In the genomic region with DNA sequence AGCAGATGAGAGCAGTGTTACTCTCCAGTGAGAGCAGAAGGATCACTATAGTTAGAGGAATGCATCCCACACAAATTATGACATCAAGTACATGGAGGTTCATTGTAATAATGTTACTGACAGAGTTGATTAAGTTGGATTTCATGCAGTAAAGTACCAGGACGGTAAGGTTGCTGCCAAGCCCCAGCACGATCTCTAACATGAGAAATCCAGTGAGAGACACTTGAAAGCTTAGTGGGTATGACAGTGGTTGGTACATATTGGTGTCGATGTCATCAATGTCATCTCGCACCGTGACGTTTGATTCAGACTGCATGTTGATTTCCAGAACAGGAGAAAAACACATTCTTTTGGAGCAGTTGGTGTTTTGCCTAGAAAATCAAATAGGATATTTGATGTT, we compare ENCODE assay signal across 17 mouse cellular contexts. TPM values are rescaled to one million over a fixed set of nuclear protein-coding genes. Genes with fewer than 3 reads are reported as not detected.
A peak's percentile ranks its signal among the peaks of the same experiment; 100 is the strongest.
DNase-seq lines count a peak whose midpoint lies in the region; ATAC-seq and TF ChIP-seq lines count a peak whose summit lies in the region.
"Had no signal": no experiment of that assay in that cellular context is flagged by ENCODE, and none has a peak within 500 bp of the region (broad histone marks: within the 10 kb centered on the region; RNA-seq: fewer than 3 reads in every experiment).

No protein-coding gene starts in this region.

- H3K4me1 ChIP-seq in heart, embryonic 11.5 days (ENCODE audit: control insufficient read depth, insufficient read depth, low read length): no peaks in the 10 kb centered on the region
- peaks cover 1% of the 10 kb centered on the region; the same call in 1 of the 2 replicates for H3K4me1 ChIP-seq in heart, embryonic 10.5 days
- peaks cover 2% of the 10 kb centered on the region; the same call in 1 of the 2 replicates for H3K4me1 ChIP-seq in cortical plate, adult 2 months (ENCODE audit: control insufficient read depth, insufficient read depth, low read length)
- peaks cover 12% of the 10 kb centered on the region; the same call in 1 of the 2 replicates for H3K4me1 ChIP-seq in midbrain, embryonic 14.5 days (ENCODE audit: control insufficient read depth, insufficient read depth, low read length)
- H3K4me1 ChIP-seq in kidney, embryonic 15.5 days: 0 out of 2 replicates have a peak, but pooled peaks cover 4% of the 10 kb centered on the region
- H3K4me1 ChIP-seq: liver, embryonic 15.5 days; neural tube, embryonic 12.5 days had no signal

- H3K4me2 ChIP-seq in heart, embryonic 11.5 days: peak overlapping the region; percentile 3; the same call in 1 of the 2 replicates
- peak overlapping the region; percentile 64 for H3K4me2 ChIP-seq in midbrain, embryonic 14.5 days (ENCODE audit: low read length)
- H3K4me2 ChIP-seq in kidney, embryonic 15.5 days: no peak overlapping the region
- H3K4me2 ChIP-seq: limb, embryonic 13.5 days; liver, embryonic 15.5 days had no signal

- H3K36me3 ChIP-seq in heart, embryonic 11.5 days (ENCODE audit: control insufficient read depth, insufficient read depth, low read length): 0 out of 2 replicates have a peak, but pooled peaks cover 2% of the 10 kb centered on the region
- H3K36me3 ChIP-seq in heart, embryonic 10.5 days: no peaks in the 10 kb centered on the region
- no peaks in the 10 kb centered on the region for H3K36me3 ChIP-seq in midbrain, embryonic 14.5 days (ENCODE audit: control insufficient read depth, insufficient read depth, low read length)
- no peaks in the 10 kb centered on the region for H3K36me3 ChIP-seq in kidney, embryonic 15.5 days
- H3K36me3 ChIP-seq: forebrain, embryonic 10.5 days; limb, embryonic 13.5 days; liver, embryonic 15.5 days; neural tube, embryonic 12.5 days had no signal

- WGBS in heart, embryonic 11.5 days (ENCODE audit: insufficient replicate concordance): 73% methylated on average over 6 of the region's 6 CpGs
- WGBS in heart, embryonic 10.5 days: 81% methylated on average over 6 of the region's 6 CpGs
- 52% methylated on average over 6 of the region's 6 CpGs for WGBS in midbrain, embryonic 14.5 days
- WGBS in kidney, embryonic 15.5 days: 92% methylated on average over 6 of the region's 6 CpGs

- no peak overlapping the region for H3K4me3 ChIP-seq in heart, embryonic 11.5 days (ENCODE audit: low read depth, low read length)
- H3K4me3 ChIP-seq in heart, embryonic 10.5 days: no peak overlapping the region
- H3K4me3 ChIP-seq in cortical plate, adult 2 months (ENCODE audit: insufficient read depth, low read length): peak overlapping the region; percentile 39
- peak overlapping the region; percentile 19 for H3K4me3 ChIP-seq in midbrain, embryonic 14.5 days (replicated peaks; ENCODE audit: low read depth, low read length)
- no peak overlapping the region for H3K4me3 ChIP-seq in kidney, embryonic 15.5 days (replicated peaks)
- H3K4me3 ChIP-seq: forebrain, embryonic 10.5 days; limb, embryonic 13.5 days; liver, embryonic 15.5 days; neural tube, embryonic 12.5 days had no signal

- no peak for DNase-seq in heart, embryonic 10.5 days (ENCODE audit: low spot score)
- DNase-seq in layer of hippocampus, adult 18-20 months (ENCODE audit: low spot score in 2 of 2): peak; percentile 42 to 67
- no peak for DNase-seq in layer of hippocampus, postnatal 25 days (ENCODE audit: extremely low spot score in 1 of 2, low spot score in 1 of 2)
- peak; percentile 17 for DNase-seq in midbrain, embryonic 14.5 days
- DNase-seq: cerebellum, adult 11 months; kidney, adult 18-20 months; kidney, postnatal 36 days; lung, postnatal 14 days; thymus, adult 18-20 months had no signal

- no peaks in the 10 kb centered on the region for H3K9me3 ChIP-seq in heart, embryonic 11.5 days (replicated peaks; ENCODE audit: control insufficient read depth, low read length)
- no peaks in the 10 kb centered on the region for H3K9me3 ChIP-seq in heart, embryonic 10.5 days
- H3K9me3 ChIP-seq in midbrain, embryonic 14.5 days (ENCODE audit: control insufficient read depth, low read length): no peaks in the 10 kb centered on the region
- H3K9me3 ChIP-seq in kidney, embryonic 15.5 days (replicated peaks): no peaks in the 10 kb centered on the region
- H3K9me3 ChIP-seq: forebrain, embryonic 10.5 days; limb, embryonic 13.5 days; liver, embryonic 15.5 days; neural tube, embryonic 12.5 days had no signal

- H3K9ac ChIP-seq in heart, embryonic 11.5 days (ENCODE audit: low read depth, low read length): no peak overlapping the region
- H3K9ac ChIP-seq in midbrain, embryonic 14.5 days (replicated peaks; ENCODE audit: low read length): 0 out of 2 replicates have a peak overlapping the region, but pooled peaks have one; percentile 9
- no peak overlapping the region for H3K9ac ChIP-seq in kidney, embryonic 15.5 days
- H3K9ac ChIP-seq: limb, embryonic 13.5 days; liver, embryonic 15.5 days; neural tube, embryonic 12.5 days had no signal

- TF ChIP-seq POLR2A in cortical plate, adult 2 months (IDR thresholded peaks at IDR 0.05; ENCODE audit: extremely low read depth, insufficient read depth, low read length): no peak

- H3K27me3 ChIP-seq in heart, embryonic 11.5 days (ENCODE audit: control insufficient read depth, insufficient read depth, low read length): no peaks in the 10 kb centered on the region
- H3K27me3 ChIP-seq in heart, embryonic 10.5 days (ENCODE audit: insufficient read depth, poor library complexity, severe bottlenecking): no peaks in the 10 kb centered on the region
- H3K27me3 ChIP-seq in midbrain, embryonic 14.5 days (ENCODE audit: control insufficient read depth, insufficient read depth, low read length): no peaks in the 10 kb centered on the region
- H3K27me3 ChIP-seq in kidney, embryonic 15.5 days: no peaks in the 10 kb centered on the region
- H3K27me3 ChIP-seq: limb, embryonic 13.5 days; liver, embryonic 15.5 days; neural tube, embryonic 12.5 days had no signal

- H3K27ac ChIP-seq in heart, embryonic 11.5 days (ENCODE audit: low read depth, low read length): peak overlapping the region; percentile 24; the same call in 1 of the 2 replicates
- H3K27ac ChIP-seq in heart, embryonic 10.5 days: no peak overlapping the region
- H3K27ac ChIP-seq in cortical plate, adult 2 months (ENCODE audit: insufficient read depth, low read length): no peak overlapping the region; the same call in 1 of the 2 replicates
- no peak overlapping the region for H3K27ac ChIP-seq in midbrain, embryonic 14.5 days (replicated peaks; ENCODE audit: low read depth, low read length)
- H3K27ac ChIP-seq in kidney, embryonic 15.5 days: no peak overlapping the region
- H3K27ac ChIP-seq: forebrain, embryonic 10.5 days; limb, embryonic 13.5 days; liver, embryonic 15.5 days; neural tube, embryonic 12.5 days had no signal

- no peak for ATAC-seq in heart, embryonic 11.5 days (replicated peaks; ENCODE audit: insufficient number of reproducible peaks, low FRiP score, low TSS enrichment)
- ATAC-seq in midbrain, embryonic 14.5 days (ENCODE audit: low FRiP score, low TSS enrichment): no peak
- no peak for ATAC-seq in kidney, embryonic 15.5 days (replicated peaks; ENCODE audit: low FRiP score)

- TF ChIP-seq CTCF in cortical plate, adult 2 months (IDR thresholded peaks at IDR 0.05; ENCODE audit: extremely low read depth, insufficient read depth, low read length): no peak

RNA-seq across cellular contexts. Expression of a gene that starts 4.1 kb away (rescaled TPM):
- 17.6 and 19.5 TPM in 2 replicates for polyA plus RNA-seq in heart, embryonic 11.5 days (2014; fragmentation: Nextera tagmentation; extraction: Ambion mirVana)
- 4.9 and 15.2 TPM in 2 replicates for polyA plus RNA-seq in heart, embryonic 10.5 days (2016; fragmentation: Nextera tagmentation; extraction: Ambion mirVana)
- total RNA-seq in layer of hippocampus, adult 18-20 months (2021): 10 to 100 TPM; 73.3 to 79.9 TPM
- 10 to 100 TPM; 71.5 to 77.9 TPM for total RNA-seq in layer of hippocampus, postnatal 25 days (2021)
- polyA plus RNA-seq in cortical plate, adult 2 months (2012; rRNA removed): 26.5 and 33.1 TPM in 2 replicates
- polyA plus RNA-seq in midbrain, embryonic 14.5 days (2014; fragmentation: Nextera tagmentation; extraction: Ambion mirVana): 29.2 and 29.9 TPM in 2 replicates
- polyA plus RNA-seq in kidney, embryonic 15.5 days (2015; fragmentation: Nextera tagmentation; extraction: Ambion mirVana): 0.35 and 1.3 TPM in 2 replicates
- polyA plus RNA-seq: gonadal fat pad, adult 2 months had no signal

RNA-seq across cellular contexts. Expression of a gene that starts 55.0 kb away (rescaled TPM):
- polyA plus RNA-seq in heart, embryonic 11.5 days (2014; fragmentation: Nextera tagmentation; extraction: Ambion mirVana): 32.3 and 37.3 TPM in 2 replicates
- polyA plus RNA-seq in heart, embryonic 10.5 days (2016; fragmentation: Nextera tagmentation; extraction: Ambion mirVana): 26.1 and 31.0 TPM in 2 replicates
- total RNA-seq in layer of hippocampus, adult 18-20 months (2021): 10 to 100 TPM; 63.6 to 64.7 TPM
- 10 to 100 TPM; 59.7 to 64.8 TPM for total RNA-seq in layer of hippocampus, postnatal 25 days (2021)
- polyA plus RNA-seq in cortical plate, adult 2 months (2012; rRNA removed): 30.1 and 30.6 TPM in 2 replicates
- 30.2 and 35.6 TPM in 2 replicates for polyA plus RNA-seq in midbrain, embryonic 14.5 days (2014; fragmentation: Nextera tagmentation; extraction: Ambion mirVana)
- polyA plus RNA-seq in kidney, embryonic 15.5 days (2015; fragmentation: Nextera tagmentation; extraction: Ambion mirVana): 27.9 and 29.1 TPM in 2 replicates

RNA-seq across cellular contexts. Expression of a gene that starts 55.0 kb away (rescaled TPM):
- polyA plus RNA-seq in heart, embryonic 11.5 days (2014; fragmentation: Nextera tagmentation; extraction: Ambion mirVana): 9.0 and 9.6 TPM in 2 replicates
- 7.4 and 11.4 TPM in 2 replicates for polyA plus RNA-seq in heart, embryonic 10.5 days (2016; fragmentation: Nextera tagmentation; extraction: Ambion mirVana)
- total RNA-seq in layer of hippocampus, adult 18-20 months (2021): 10 to 100 TPM in 1 of 2 experiments, 1 to 10 TPM in 1; 7.9 to 13.0 TPM
- 10 to 100 TPM in 1 of 2 experiments, 1 to 10 TPM in 1; 8.7 to 12.0 TPM for total RNA-seq in layer of hippocampus, postnatal 25 days (2021)
- polyA plus RNA-seq in cortical plate, adult 2 months (2012; rRNA removed): 6.6 and 7.4 TPM in 2 replicates
- polyA plus RNA-seq in midbrain, embryonic 14.5 days (2014; fragmentation: Nextera tagmentation; extraction: Ambion mirVana): 8.7 and 9.8 TPM in 2 replicates
- polyA plus RNA-seq in kidney, embryonic 15.5 days (2015; fragmentation: Nextera tagmentation; extraction: Ambion mirVana): 12.4 and 14.6 TPM in 2 replicates

Comparison
In these comparisons a context has a peak if more than half of its experiments do, and no peak if none do; other contexts are left out.
1. DNase-seq: peak in layer of hippocampus, adult 18-20 months (2 of 2) and midbrain, embryonic 14.5 days (single experiment); none in heart, embryonic 10.5 days (single experiment) and layer of hippocampus, postnatal 25 days (0 of 2).
2. H3K4me3 ChIP-seq: peak in cortical plate, adult 2 months (single experiment) and midbrain, embryonic 14.5 days (single experiment); none in heart, embryonic 11.5 days (single experiment), heart, embryonic 10.5 days (single experiment) and kidney, embryonic 15.5 days (single experiment).